Comparison of ENCODE assay signal across 8 mouse cellular contexts in genomic region chr8:83739711-83740468, GRCm38 (mm10). TPM values are rescaled to one million over a fixed set of nuclear protein-coding genes. Genes with fewer than 3 reads are reported as not detected.
DNase-seq lines count a peak whose midpoint lies in the region; ATAC-seq and TF ChIP-seq lines count a peak whose summit lies in the region.

No protein-coding gene starts in this region.

- no peak for DNase-seq in kidney, postnatal 0 days (ENCODE audit: low spot score)
- DNase-seq in kidney, adult 8-10 months: no peak
- DNase-seq in midbrain, postnatal 0 days (ENCODE audit: low spot score): no peak
- DNase-seq in thymus, postnatal 36 days: peak; percentile 79 to 80
- DNase-seq in right cerebral cortex, postnatal 4 days: no peak

- peak overlapping the region; percentile 89 for H3K4me2 ChIP-seq in kidney, postnatal 0 days (ENCODE audit: low read length)
- H3K4me2 ChIP-seq in limb, embryonic 13.5 days (replicated peaks): peak overlapping the region; percentile 91
- peak overlapping the region; percentile 93 for H3K4me2 ChIP-seq in midbrain, postnatal 0 days (ENCODE audit: low read depth, low read length, poor library complexity, severe bottlenecking)

- no peaks in the 10 kb centered on the region for H3K27me3 ChIP-seq in kidney, postnatal 0 days (ENCODE audit: insufficient read depth, low read length)
- peaks cover 3% of the 10 kb centered on the region; the same call in 1 of the 2 replicates for H3K27me3 ChIP-seq in limb, embryonic 13.5 days
- H3K27me3 ChIP-seq in midbrain, postnatal 0 days (ENCODE audit: insufficient read depth, low read length): peaks cover 20% of the 10 kb centered on the region

- H3K4me1 ChIP-seq in kidney, postnatal 0 days (replicated peaks; ENCODE audit: insufficient read depth, low read length): peaks cover 25% of the 10 kb centered on the region
- H3K4me1 ChIP-seq in embryonic fibroblast, embryonic 13.5 days (ENCODE audit: control insufficient read depth, insufficient read depth, low read length): peaks cover 15% of the 10 kb centered on the region
- H3K4me1 ChIP-seq in limb, embryonic 13.5 days: peaks cover 44% of the 10 kb centered on the region
- no peaks in the 10 kb centered on the region for H3K4me1 ChIP-seq in midbrain, postnatal 0 days (ENCODE audit: insufficient read depth, low read length)

- TF ChIP-seq POLR2A in embryonic fibroblast, embryonic 13.5 days (IDR thresholded peaks at IDR 0.05; ENCODE audit: low read depth, low read length): no peak

- peak overlapping the region; percentile 84 for H3K27ac ChIP-seq in kidney, postnatal 0 days
- H3K27ac ChIP-seq in embryonic fibroblast, embryonic 13.5 days (ENCODE audit: insufficient read depth, low read length): peak overlapping the region; percentile 83
- H3K27ac ChIP-seq in limb, embryonic 13.5 days: peak overlapping the region; percentile 59
- H3K27ac ChIP-seq in midbrain, postnatal 0 days (ENCODE audit: low read depth, low read length): no peak overlapping the region

- H3K9me3 ChIP-seq in kidney, postnatal 0 days (replicated peaks; ENCODE audit: low read length): no peaks in the 10 kb centered on the region
- no peaks in the 10 kb centered on the region for H3K9me3 ChIP-seq in limb, embryonic 13.5 days
- no peaks in the 10 kb centered on the region for H3K9me3 ChIP-seq in midbrain, postnatal 0 days (ENCODE audit: low read length)

- 44% methylated on average over 8 of the region's 8 CpGs for WGBS in kidney, postnatal 0 days
- 37% methylated on average over 8 of the region's 8 CpGs for whole genome bisulfite sequencing in limb, embryonic 13.5 days
- WGBS in midbrain, postnatal 0 days: 44% methylated on average over 8 of the region's 8 CpGs

- 0 out of 2 replicates have a peak overlapping the region, but pooled peaks have one; percentile 28 for H3K9ac ChIP-seq in kidney, postnatal 0 days (ENCODE audit: low read depth, low read length)
- H3K9ac ChIP-seq in limb, embryonic 13.5 days: peak overlapping the region; percentile 81; the same call in 1 of the 2 replicates
- no peak overlapping the region for H3K9ac ChIP-seq in midbrain, postnatal 0 days (replicated peaks; ENCODE audit: low read length, poor library complexity, severe bottlenecking)

- no peak for ATAC-seq in kidney, postnatal 0 days (replicated peaks; ENCODE audit: low FRiP score, low read depth)
- peak; percentile 16; the same call in 1 of the 2 replicates for ATAC-seq in limb, embryonic 13.5 days (ENCODE audit: low FRiP score, low read depth)
- ATAC-seq in midbrain, postnatal 0 days (ENCODE audit: low FRiP score): no peak
- no peak for ATAC-seq in erythroid progenitor cell, adult 5-6 weeks (replicated peaks; ENCODE audit: low FRiP score, poor library complexity, severe bottlenecking)

- H3K36me3 ChIP-seq in kidney, postnatal 0 days (ENCODE audit: insufficient read depth, low read length): no peaks in the 10 kb centered on the region
- 0 out of 2 replicates have a peak, but pooled peaks cover 3% of the 10 kb centered on the region for H3K36me3 ChIP-seq in limb, embryonic 13.5 days
- no peaks in the 10 kb centered on the region for H3K36me3 ChIP-seq in midbrain, postnatal 0 days (ENCODE audit: insufficient read depth, low read length)

- H3K4me3 ChIP-seq in kidney, postnatal 0 days (replicated peaks; ENCODE audit: low read depth, low read length): peak overlapping the region; percentile 65
- peak overlapping the region; percentile 66 for H3K4me3 ChIP-seq in embryonic fibroblast, embryonic 13.5 days (ENCODE audit: insufficient read depth, low read length)
- peak overlapping the region; percentile 59 for H3K4me3 ChIP-seq in limb, embryonic 13.5 days
- 0 out of 2 replicates have a peak overlapping the region, but pooled peaks have one; percentile 43 for H3K4me3 ChIP-seq in midbrain, postnatal 0 days (ENCODE audit: low read depth, low read length)

- no peak for TF ChIP-seq CTCF in kidney, postnatal 0 days (IDR thresholded peaks at IDR 0.05; ENCODE audit: low read depth)
- no peak for TF ChIP-seq CTCF in embryonic fibroblast, embryonic 13.5 days (IDR thresholded peaks at IDR 0.05; ENCODE audit: borderline replicate concordance, insufficient read depth, low read length)
- no peak for TF ChIP-seq CTCF in midbrain, postnatal 0 days (IDR thresholded peaks at IDR 0.05)

RNA-seq across cellular contexts. Expression of gene Adgre5, which starts 1.2 kb away (rescaled TPM):
- polyA plus RNA-seq in kidney, postnatal 0 days (2015; fragmentation: Nextera tagmentation; extraction: Ambion mirVana): 37.8 and 40.8 TPM in 2 replicates
- 66.4 and 95.6 TPM in 2 replicates for polyA plus RNA-seq in embryonic fibroblast, embryonic 13.5 days (2011; ENCODE audit: insufficient read length, low read depth, missing spikeins)
- 35.8 and 39.8 TPM in 2 replicates for polyA plus RNA-seq in limb, embryonic 13.5 days (2015; fragmentation: Nextera tagmentation; extraction: Ambion mirVana)
- 10.4 and 24.3 TPM in 2 replicates for total RNA-seq in midbrain, postnatal 0 days (2014; rRNA removed)
- polyA plus RNA-seq in midbrain, postnatal 0 days (2015; fragmentation: Nextera tagmentation; extraction: Ambion mirVana): 7.7 and 8.3 TPM in 2 replicates
- total RNA-seq in erythroid progenitor cell, adult 5-6 weeks (2015; ENCODE audit: low replicate concordance): 34.8 and 54.8 TPM in 2 replicates
- 28.8 and 29.0 TPM in 2 replicates for total RNA-seq in erythroid progenitor cell, adult 5-6 weeks (2017; ENCODE audit: low replicate concordance)

RNA-seq across cellular contexts. Expression of gene Ddx39, which starts 24.9 kb away (rescaled TPM):
- 110 and 128 TPM in 2 replicates for polyA plus RNA-seq in kidney, postnatal 0 days (2015; fragmentation: Nextera tagmentation; extraction: Ambion mirVana)
- polyA plus RNA-seq in embryonic fibroblast, embryonic 13.5 days (2011; ENCODE audit: insufficient read length, low read depth, missing spikeins): 64.2 and 70.2 TPM in 2 replicates
- 138 and 143 TPM in 2 replicates for polyA plus RNA-seq in limb, embryonic 13.5 days (2015; fragmentation: Nextera tagmentation; extraction: Ambion mirVana)
- 38.1 and 47.3 TPM in 2 replicates for total RNA-seq in midbrain, postnatal 0 days (2014; rRNA removed)
- polyA plus RNA-seq in midbrain, postnatal 0 days (2015; fragmentation: Nextera tagmentation; extraction: Ambion mirVana): 68.2 and 76.6 TPM in 2 replicates
- 86.5 and 90.1 TPM in 2 replicates for total RNA-seq in erythroid progenitor cell, adult 5-6 weeks (2015; ENCODE audit: low replicate concordance)
- total RNA-seq in erythroid progenitor cell, adult 5-6 weeks (2017; ENCODE audit: low replicate concordance): 47.4 and 93.2 TPM in 2 replicates

RNA-seq across cellular contexts. Expression of gene Pkn1, which starts 40.9 kb away (rescaled TPM):
- 31.0 and 33.2 TPM in 2 replicates for polyA plus RNA-seq in kidney, postnatal 0 days (2015; fragmentation: Nextera tagmentation; extraction: Ambion mirVana)
- polyA plus RNA-seq in embryonic fibroblast, embryonic 13.5 days (2011; ENCODE audit: insufficient read length, low read depth, missing spikeins): 40.2 and 41.2 TPM in 2 replicates
- 28.7 and 29.8 TPM in 2 replicates for polyA plus RNA-seq in limb, embryonic 13.5 days (2015; fragmentation: Nextera tagmentation; extraction: Ambion mirVana)
- 63.9 and 71.2 TPM in 2 replicates for total RNA-seq in midbrain, postnatal 0 days (2014; rRNA removed)
- 21.3 and 21.7 TPM in 2 replicates for polyA plus RNA-seq in midbrain, postnatal 0 days (2015; fragmentation: Nextera tagmentation; extraction: Ambion mirVana)
- total RNA-seq in erythroid progenitor cell, adult 5-6 weeks (2015; ENCODE audit: low replicate concordance): 12.6 and 25.9 TPM in 2 replicates
- 9.2 and 11.0 TPM in 2 replicates for total RNA-seq in erythroid progenitor cell, adult 5-6 weeks (2017; ENCODE audit: low replicate concordance)

Comparison
In these comparisons a context has a peak if more than half of its experiments do, and no peak if none do; other contexts are left out.
1. DNase-seq: peak in thymus, postnatal 36 days (2 of 2); none in kidney, postnatal 0 days (single experiment), kidney, adult 8-10 months (0 of 2), midbrain, postnatal 0 days (single experiment) and right cerebral cortex, postnatal 4 days (single experiment).
2. Peak in every context shown above with its lines, with median percentiles within 50 percentile points of each other: H3K4me2 ChIP-seq and H3K4me3 ChIP-seq.